Mouse (Mus musculus): ENCODE data around the gene Capns1. TPM values are rescaled to one million over a fixed set of nuclear protein-coding genes. Genes with fewer than 3 reads are reported as not detected.

The Capns1 gene
- polyA plus RNA-seq, 1 experiment from 2014 or later = 121 TPM

GRCm38 (mm10) chr7:30220008-30220356, 21.4 kb upstream of the Capns1 start:
- peak overlapping the region; percentile 56 for H3K9ac ChIP-seq (ENCODE audit: low read depth, low read length)
- WGBS = 9% methylated on average over 11 of the region's 11 CpGs
- peak overlapping the region; percentile 41 for H3K4me3 ChIP-seq (replicated peaks; ENCODE audit: low read depth, low read length)
- H3K27me3 ChIP-seq (ENCODE audit: insufficient read depth, low read length) = no peaks in the 10 kb centered on the region
- H3K36me3 ChIP-seq (ENCODE audit: insufficient read depth, low read length) = peaks cover 11% of the 10 kb centered on the region
- TF ChIP-seq CTCF (IDR thresholded peaks at IDR 0.05; ENCODE audit: low read depth) = no peak
- ATAC-seq (replicated peaks; ENCODE audit: low FRiP score, low read depth) (peak; percentile 69), DNase-seq (ENCODE audit: low spot score) (peak; percentile 54)
- H3K27ac ChIP-seq = peak overlapping the region; percentile 87
- no peaks in the 10 kb centered on the region for H3K9me3 ChIP-seq (replicated peaks; ENCODE audit: low read length)
- H3K4me2 ChIP-seq (ENCODE audit: low read length) = peak overlapping the region; percentile 93
- no peaks in the 10 kb centered on the region for H3K4me1 ChIP-seq (replicated peaks; ENCODE audit: insufficient read depth, low read length)

GRCm38 (mm10) chr7:30219293-30220007, 20.8 kb upstream of the Capns1 start:
- H3K4me1 ChIP-seq (replicated peaks; ENCODE audit: insufficient read depth, low read length) = no peaks in the 10 kb centered on the region
- 2% methylated on average over 16 of the region's 16 CpGs for WGBS
- peak overlapping the region; percentile 41 for H3K4me3 ChIP-seq (replicated peaks; ENCODE audit: low read depth, low read length)
- H3K27me3 ChIP-seq (ENCODE audit: insufficient read depth, low read length) = no peaks in the 10 kb centered on the region
- H3K4me2 ChIP-seq (ENCODE audit: low read length) = peak overlapping the region; percentile 93
- ATAC-seq (replicated peaks; ENCODE audit: low FRiP score, low read depth) (peak; percentile 86), DNase-seq (ENCODE audit: low spot score) (peak; percentile 84)
- H3K9ac ChIP-seq (ENCODE audit: low read depth, low read length) = peak overlapping the region; percentile 56
- H3K27ac ChIP-seq = peak overlapping the region; percentile 87
- TF ChIP-seq CTCF (IDR thresholded peaks at IDR 0.05; ENCODE audit: low read depth) = no peak
- H3K36me3 ChIP-seq (ENCODE audit: insufficient read depth, low read length) = peaks cover 9% of the 10 kb centered on the region
- H3K9me3 ChIP-seq (replicated peaks; ENCODE audit: low read length) = no peaks in the 10 kb centered on the region

GRCm38 (mm10) chr7:30217277-30217676, 18.7 kb upstream of the Capns1 start:
- no peaks in the 10 kb centered on the region for H3K9me3 ChIP-seq (replicated peaks; ENCODE audit: low read length)
- no peak overlapping the region for H3K4me2 ChIP-seq (ENCODE audit: low read length)
- no peaks in the 10 kb centered on the region for H3K4me1 ChIP-seq (replicated peaks; ENCODE audit: insufficient read depth, low read length)
- no peak overlapping the region for H3K9ac ChIP-seq (ENCODE audit: low read depth, low read length)
- no peak overlapping the region for H3K4me3 ChIP-seq (replicated peaks; ENCODE audit: low read depth, low read length)
- no peak overlapping the region for H3K27ac ChIP-seq
- 72% methylated on average over 2 of the region's 2 CpGs for WGBS
- no peak for TF ChIP-seq CTCF (IDR thresholded peaks at IDR 0.05; ENCODE audit: low read depth)
- H3K27me3 ChIP-seq (ENCODE audit: insufficient read depth, low read length) = no peaks in the 10 kb centered on the region
- no peaks in the 10 kb centered on the region for H3K36me3 ChIP-seq (ENCODE audit: insufficient read depth, low read length)
- DNase-seq (ENCODE audit: low spot score) (no peak), ATAC-seq (replicated peaks; ENCODE audit: low FRiP score, low read depth) (no peak)

GRCm38 (mm10) chr7:30216723-30217151, 18.1 kb upstream of the Capns1 start:
- peak; percentile 30 for ATAC-seq (replicated peaks; ENCODE audit: low FRiP score, low read depth)
- no peaks in the 10 kb centered on the region for H3K27me3 ChIP-seq (ENCODE audit: insufficient read depth, low read length)
- no peak overlapping the region for H3K27ac ChIP-seq
- no peaks in the 10 kb centered on the region for H3K9me3 ChIP-seq (replicated peaks; ENCODE audit: low read length)
- H3K4me1 ChIP-seq (replicated peaks; ENCODE audit: insufficient read depth, low read length) = no peaks in the 10 kb centered on the region
- no peak overlapping the region for H3K9ac ChIP-seq (ENCODE audit: low read depth, low read length)
- peak overlapping the region; percentile 46; the same call in 1 of the 2 replicates for H3K4me2 ChIP-seq (ENCODE audit: low read length)
- peak; percentile 97 for TF ChIP-seq CTCF (IDR thresholded peaks at IDR 0.05; ENCODE audit: low read depth)
- peak; percentile 93 for DNase-seq (ENCODE audit: low spot score)
- no peaks in the 10 kb centered on the region for H3K36me3 ChIP-seq (ENCODE audit: insufficient read depth, low read length)
- H3K4me3 ChIP-seq (replicated peaks; ENCODE audit: low read depth, low read length) = no peak overlapping the region
- 0% methylated on average over 16 of the region's 16 CpGs for WGBS

- ATAC-seq (replicated peaks; ENCODE audit: low FRiP score, low read depth) (no peak), DNase-seq (ENCODE audit: low spot score) (no peak)
- no peak overlapping the region for H3K4me2 ChIP-seq (ENCODE audit: low read length)
- H3K27ac ChIP-seq = no peak overlapping the region
- H3K9ac ChIP-seq (ENCODE audit: low read depth, low read length) = no peak overlapping the region
- WGBS = 86% methylated on average over 3 of the region's 3 CpGs
- no peak overlapping the region for H3K4me3 ChIP-seq (replicated peaks; ENCODE audit: low read depth, low read length)
- H3K4me1 ChIP-seq (replicated peaks; ENCODE audit: insufficient read depth, low read length) = no peaks in the 10 kb centered on the region
- H3K27me3 ChIP-seq (ENCODE audit: insufficient read depth, low read length) = no peaks in the 10 kb centered on the region
- H3K9me3 ChIP-seq (replicated peaks; ENCODE audit: low read length) = no peaks in the 10 kb centered on the region
- TF ChIP-seq CTCF (IDR thresholded peaks at IDR 0.05; ENCODE audit: low read depth) = no peak
- no peaks in the 10 kb centered on the region for H3K36me3 ChIP-seq (ENCODE audit: insufficient read depth, low read length)
These were observed 17.3 kb upstream of the Capns1 start for GRCm38 (mm10) chr7:30215875-30216274.

- Histone ChIP-seq H3K36me3 (ENCODE audit: insufficient read depth, low read length) (no peaks in the 10 kb centered on the region), H3K4me1 (replicated peaks; ENCODE audit: insufficient read depth, low read length) (no peaks in the 10 kb centered on the region), H3K27ac (no peak overlapping the region), H3K9me3 (replicated peaks; ENCODE audit: low read length) (no peaks in the 10 kb centered on the region), H3K27me3 (ENCODE audit: insufficient read depth, low read length) (no peaks in the 10 kb centered on the region), H3K9ac (ENCODE audit: low read depth, low read length) (no peak overlapping the region), H3K4me3 (replicated peaks; ENCODE audit: low read depth, low read length) (no peak overlapping the region), H3K4me2 (ENCODE audit: low read length) (no peak overlapping the region)
- DNase-seq (ENCODE audit: low spot score) (no peak), ATAC-seq (replicated peaks; ENCODE audit: low FRiP score, low read depth) (no peak)
- 89% methylated on average over 3 of the region's 3 CpGs for WGBS
- TF ChIP-seq CTCF (IDR thresholded peaks at IDR 0.05; ENCODE audit: low read depth) = no peak
These were observed 15.3 kb upstream of the Capns1 start for GRCm38 (mm10) chr7:30213881-30214280.

Measured in kidney, postnatal 0 days (tissue).